Mouse (Mus musculus): ENCODE data around the gene Fam104a. TPM values are rescaled to one million over a fixed set of nuclear protein-coding genes. Genes with fewer than 3 reads are reported as not detected.
A peak's percentile ranks its signal among the peaks of the same experiment; 100 is the strongest.

Fam104a gene
- polyA plus RNA-seq, 1 experiment = not detected

- 1% methylated on average over 31 of the region's 31 CpGs for WGBS
- H3K27ac ChIP-seq (ENCODE audit: insufficient read depth, low read depth, low read length) = no peak overlapping the region
Observed at GRCm38 (mm10) chr11:113619420-113620080, 64.4 kb downstream of the Fam104a start.

GRCm38 (mm10) chr11:113618672-113619419 lies 65.1 kb downstream of the Fam104a start, which contains the start of gene Sstr2:
Gene Sstr2 (plus strand): TSS chr11:113619342.
- 1% methylated on average over 54 of the region's 54 CpGs for WGBS
- H3K4me1 ChIP-seq (ENCODE audit: control insufficient read depth, insufficient read depth, low read length) = peaks cover 32% of the 10 kb centered on the region
- H3K4me3 ChIP-seq (ENCODE audit: insufficient read depth, low read depth, low read length) = peak within 1 kb of the TSS; percentile 46
- no peak for TF ChIP-seq POLR2A (IDR thresholded peaks at IDR 0.05; ENCODE audit: insufficient read depth, low read depth, low read length)
- no peak for TF ChIP-seq CTCF (IDR thresholded peaks at IDR 0.05; ENCODE audit: insufficient read depth, low read depth, low read length)
- H3K27ac ChIP-seq (ENCODE audit: insufficient read depth, low read depth, low read length) = no peak within 1 kb of the TSS

More at GRCm38 (mm10) chr11:113619420-113620080, 64.4 kb downstream of the Fam104a start:
- TF ChIP-seq POLR2A (IDR thresholded peaks at IDR 0.05; ENCODE audit: insufficient read depth, low read depth, low read length) (no peak), CTCF (IDR thresholded peaks at IDR 0.05; ENCODE audit: insufficient read depth, low read depth, low read length) (no peak)
- Histone ChIP-seq H3K4me3 (ENCODE audit: insufficient read depth, low read depth, low read length) (peak overlapping the region; percentile 46), H3K4me1 (ENCODE audit: control insufficient read depth, insufficient read depth, low read length) (peaks cover 28% of the 10 kb centered on the region)

GRCm38 (mm10) chr11:113618303-113618671 lies 65.7 kb downstream of the Fam104a start:
- H3K4me3 ChIP-seq (ENCODE audit: insufficient read depth, low read depth, low read length) = peak overlapping the region; percentile 46
- no peak for TF ChIP-seq CTCF (IDR thresholded peaks at IDR 0.05; ENCODE audit: insufficient read depth, low read depth, low read length)
- TF ChIP-seq POLR2A (IDR thresholded peaks at IDR 0.05; ENCODE audit: insufficient read depth, low read depth, low read length) = no peak
- peaks cover 33% of the 10 kb centered on the region for H3K4me1 ChIP-seq (ENCODE audit: control insufficient read depth, insufficient read depth, low read length)
- WGBS = 31% methylated on average over 4 of the region's 4 CpGs
- no peak overlapping the region for H3K27ac ChIP-seq (ENCODE audit: insufficient read depth, low read depth, low read length)

- 58% methylated on average over 14 of the region's 14 CpGs for WGBS
- TF ChIP-seq CTCF (IDR thresholded peaks at IDR 0.05; ENCODE audit: insufficient read depth, low read depth, low read length) (no peak), POLR2A (IDR thresholded peaks at IDR 0.05; ENCODE audit: insufficient read depth, low read depth, low read length) (no peak)
- Histone ChIP-seq H3K4me1 (ENCODE audit: control insufficient read depth, insufficient read depth, low read length) (peaks cover 34% of the 10 kb centered on the region), H3K27ac (ENCODE audit: insufficient read depth, low read depth, low read length) (no peak overlapping the region), H3K4me3 (ENCODE audit: insufficient read depth, low read depth, low read length) (no peak overlapping the region)
Observed at GRCm38 (mm10) chr11:113617132-113617911, 66.6 kb downstream of the Fam104a start.

GRCm38 (mm10) chr11:113614476-113614875 lies 69.5 kb downstream of the Fam104a start:
- no peak overlapping the region for H3K4me3 ChIP-seq (ENCODE audit: insufficient read depth, low read depth, low read length)
- no peak overlapping the region for H3K27ac ChIP-seq (ENCODE audit: insufficient read depth, low read depth, low read length)
- TF ChIP-seq POLR2A (IDR thresholded peaks at IDR 0.05; ENCODE audit: insufficient read depth, low read depth, low read length) (no peak), CTCF (IDR thresholded peaks at IDR 0.05; ENCODE audit: insufficient read depth, low read depth, low read length) (no peak)
- 77% methylated on average over 6 of the region's 6 CpGs for WGBS
- peaks cover 30% of the 10 kb centered on the region for H3K4me1 ChIP-seq (ENCODE audit: control insufficient read depth, insufficient read depth, low read length)

GRCm38 (mm10) chr11:113611664-113612611 lies 72.0 kb downstream of the Fam104a start:
- WGBS = 38% methylated on average over 24 of the region's 24 CpGs
- peak; percentile 70 for TF ChIP-seq CTCF (IDR thresholded peaks at IDR 0.05; ENCODE audit: insufficient read depth, low read depth, low read length)
- no peak for TF ChIP-seq POLR2A (IDR thresholded peaks at IDR 0.05; ENCODE audit: insufficient read depth, low read depth, low read length)
- H3K27ac ChIP-seq (ENCODE audit: insufficient read depth, low read depth, low read length) = no peak overlapping the region

More at GRCm38 (mm10) chr11:113611664-113612611, 72.0 kb downstream of the Fam104a start:
- Histone ChIP-seq H3K4me3 (ENCODE audit: insufficient read depth, low read depth, low read length) (no peak overlapping the region), H3K4me1 (ENCODE audit: control insufficient read depth, insufficient read depth, low read length) (peaks cover 15% of the 10 kb centered on the region)

Other genes starting within 250 kb of the Fam104a start
- gene Sstr2, start 64.8 kb downstream of the Fam104a start, polyA plus RNA-seq (2012; ENCODE audit: insufficient read depth, insufficient read length, low replicate concordance, missing spikeins) = not detected in 2 replicates
- not detected in 2 replicates for gene Cog1, start 35.0 kb downstream of the Fam104a start, polyA plus RNA-seq (2012; ENCODE audit: insufficient read depth, insufficient read length, low replicate concordance, missing spikeins)
- gene Slc39a11, start 34.1 kb downstream of the Fam104a start, polyA plus RNA-seq (2012; ENCODE audit: insufficient read depth, insufficient read length, low replicate concordance, missing spikeins) = not detected in 2 replicates
- gene D11Wsu47e, start 257 bp upstream of the Fam104a start, polyA plus RNA-seq (2012; ENCODE audit: insufficient read depth, insufficient read length, low replicate concordance, missing spikeins) = not detected in 2 replicates
- gene Cpsf4l, start 25.9 kb upstream of the Fam104a start, polyA plus RNA-seq (2012; ENCODE audit: insufficient read depth, insufficient read length, low replicate concordance, missing spikeins) = not detected in 2 replicates
- not detected in 2 replicates for gene Cdc42ep4, start 67.7 kb upstream of the Fam104a start, polyA plus RNA-seq (2012; ENCODE audit: insufficient read depth, insufficient read length, low replicate concordance, missing spikeins)

Data from olfactory bulb, adult 2 months (tissue).